Mouse (Mus musculus) lung, adult 2 months (tissue): ENCODE data around the gene Strada.
"Not testable (repeated sequence)": the region's sequence is repeated elsewhere in the genome, so short reads cannot be mapped to it uniquely, and the experiment has no call there.

Experiments used
- CTCF ChIP-seq: fragments of 200-500 bp; IDR thresholded peaks from 2 replicates; pipeline ENCODE4 v1.5.1; 2011; ENCODE audit warnings: mild to moderate bottlenecking, low read length, control low read depth; ENCODE audit not compliant: insufficient read depth
- POLR2A ChIP-seq: fragments of 200-500 bp; IDR thresholded peaks from 2 replicates; pipeline ENCODE4 v1.6.1; 2011; ENCODE audit warnings: low read depth, mild to moderate bottlenecking, control low read depth, low read length, borderline replicate concordance; ENCODE audit errors: extremely low read depth

DNA sequence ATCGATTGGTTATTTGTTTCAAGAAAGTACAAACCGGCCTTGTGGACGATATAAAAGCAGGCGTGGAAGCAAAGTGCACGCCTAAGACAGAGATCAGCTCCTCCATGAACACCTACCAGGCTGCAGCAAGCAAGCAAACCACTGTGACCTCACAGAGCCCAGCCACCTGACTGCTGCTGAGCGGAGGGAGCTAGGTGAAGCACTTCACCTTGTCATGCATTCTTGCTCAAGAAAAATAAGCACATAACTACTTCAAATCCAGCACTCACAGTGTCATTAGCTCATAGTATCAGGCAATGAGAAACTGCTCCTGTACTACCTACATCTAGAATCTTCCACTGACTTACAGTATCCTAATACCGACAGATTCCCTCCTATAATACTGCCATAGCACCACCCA lies 2.0 kb downstream of the Strada start:
- TF ChIP-seq CTCF, POLR2A: not testable (repeated sequence)
